Mouse (Mus musculus) cortical plate, adult 2 months (tissue): Measurements from ENCODE around the gene Zfp593.

Source experiments
- CTCF ChIP-seq: fragments of 200-500 bp; IDR thresholded peaks from 2 replicates; pipeline ENCODE4 v1.5.1; 2011; ENCODE audit warnings: mild to moderate bottlenecking, control low read depth, low read length; ENCODE audit not compliant: insufficient read depth; ENCODE audit errors: extremely low read depth
- POLR2A ChIP-seq: fragments of 200-500 bp; IDR thresholded peaks from 2 replicates; pipeline ENCODE4 v1.6.1; 2011; ENCODE audit warnings: mild to moderate bottlenecking, low read length, control low read depth; ENCODE audit not compliant: insufficient read depth; ENCODE audit errors: extremely low read depth

DNA sequence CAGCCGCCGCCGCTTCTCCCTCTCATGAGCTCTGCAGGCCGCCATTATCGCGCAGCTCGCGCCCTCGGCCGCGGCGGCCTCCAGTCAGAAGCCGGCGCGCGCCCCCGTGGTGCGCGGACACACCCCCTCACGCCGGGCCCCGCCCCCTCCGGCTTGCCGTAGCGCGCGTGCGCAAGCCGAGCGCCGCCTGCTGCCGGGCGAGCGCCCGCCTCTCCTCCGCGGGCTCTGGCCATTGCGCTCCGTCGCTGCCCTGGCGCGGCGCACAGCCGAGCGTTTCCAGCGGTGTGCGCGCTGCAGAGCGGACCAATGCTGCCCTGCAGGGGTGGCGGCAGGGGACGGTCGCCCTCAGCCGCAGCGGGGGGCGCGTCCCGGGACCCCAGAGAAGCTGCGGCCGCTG, 41.8 kb upstream of the Zfp593 start:
- TF ChIP-seq CTCF (no peak), POLR2A (peak; percentile 69)
